Mouse (Mus musculus) forebrain, embryonic 16.5 days (tissue): ENCODE results near the gene Pdcd2l. TPM values are rescaled to one million over a fixed set of nuclear protein-coding genes. Genes with fewer than 3 reads are reported as not detected.
"Not testable (repeated sequence)": the region's sequence is repeated elsewhere in the genome, so short reads cannot be mapped to it uniquely, and the experiment has no call there.

ENCODE experiments used
- ATAC-seq: fragments of 200-750 bp; cut with Nextera tagmentation; 2 replicates; pipeline ENCODE4 v1.8.0; 2017; ENCODE audit warnings: mild to moderate bottlenecking, moderate library complexity
- H3K27ac ChIP-seq: fragments of 300-500 bp; sonication (generic); 2 replicates; pipeline ENCODE4 v1.5.1; 2014; ENCODE audit warnings: low read length, control low read depth
- H3K27me3 ChIP-seq: fragments of 300-500 bp; sonication (generic); replicated peaks from 2 replicates; pipeline ENCODE4 v1.6.1; 2014; ENCODE audit warnings: low read length; ENCODE audit not compliant: control insufficient read depth, insufficient read depth
- H3K36me3 ChIP-seq: fragments of 300-500 bp; sonication (generic); 2 replicates; pipeline ENCODE4 v1.6.1; 2014; ENCODE audit not compliant: control insufficient read depth, insufficient read depth
- H3K4me1 ChIP-seq: fragments of 300-500 bp; sonication (generic); replicated peaks from 2 replicates; pipeline ENCODE4 v1.6.1; 2014; ENCODE audit warnings: low read length; ENCODE audit not compliant: control insufficient read depth, insufficient read depth
- H3K4me2 ChIP-seq: fragments of 300-500 bp; sonication (generic); 2 replicates; pipeline ENCODE4 v1.6.1; 2014; ENCODE audit warnings: mild to moderate bottlenecking, low read length, control low read depth
- H3K4me3 ChIP-seq: fragments of 300-500 bp; sonication (generic); replicated peaks from 2 replicates; pipeline ENCODE4 v1.5.1; 2014; ENCODE audit warnings: mild to moderate bottlenecking, low read length, control low read depth
- H3K9ac ChIP-seq: fragments of 300-500 bp; sonication (generic); replicated peaks from 2 replicates; pipeline ENCODE4 v1.6.1; 2014; ENCODE audit warnings: low read depth, low read length, control low read depth
- H3K9me3 ChIP-seq: fragments of 300-500 bp; sonication (generic); 2 replicates; pipeline ENCODE4 v1.6.1; 2016; ENCODE audit warnings: low read length; ENCODE audit not compliant: control insufficient read depth
- WGBS: fragments of 180-500 bp; shearing (Covaris S2); extraction: QIAGEN DNeasy Blood & Tissue Kit; methylation state at CpG from one replicate; pipeline ENCODE4 v1.1.7; 2014; 5-methylcytosine and 5-hydroxymethylcytosine counted together
- polyA plus RNA-seq: library from polyadenylated mRNA; unstranded; fragments of >200 nt; fragmentation: Nextera tagmentation; extraction: Ambion mirVana; gene quantifications from 2 replicates; pipeline ENCODE4 v1.2.1, GENCODE M21; 2015

The Pdcd2l gene
- polyA plus RNA-seq, 1 experiment from 2014 or later, result 92.6 TPM

DNA sequence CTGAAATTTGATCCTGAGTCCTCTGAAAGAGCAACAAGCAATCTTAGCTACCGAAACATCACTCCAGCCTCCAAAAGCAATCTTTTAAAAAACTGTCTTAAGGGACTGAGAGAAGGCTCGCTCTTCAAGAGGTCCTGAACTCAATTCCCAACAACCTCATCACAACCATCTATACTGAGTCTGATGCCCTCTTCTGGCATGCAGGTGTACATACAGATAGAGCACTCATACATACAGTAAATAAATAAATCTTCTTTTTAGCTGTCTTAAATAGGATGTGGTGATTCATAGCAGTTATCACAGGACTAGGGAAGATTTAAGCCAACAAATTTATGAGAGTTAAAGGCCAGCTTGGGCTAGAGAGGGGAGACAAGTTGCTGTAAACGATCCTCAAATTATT is 829 bp downstream of the Pdcd2l start:
- H3K4me2 ChIP-seq, result peak overlapping the region; percentile 71
- ATAC-seq, result no peak
- H3K9me3 ChIP-seq, result no peaks in the 10 kb centered on the region
- H3K9ac ChIP-seq, result peak overlapping the region; percentile 94; the same call in 1 of the 2 replicates
- WGBS, result 52% methylated on average over 3 of the region's 3 CpGs
- peaks cover 8% of the 10 kb centered on the region for H3K4me1 ChIP-seq
- no peaks in the 10 kb centered on the region for H3K27me3 ChIP-seq
- no peak overlapping the region for H3K27ac ChIP-seq
- peaks cover 3% of the 10 kb centered on the region; the same call in 1 of the 2 replicates for H3K36me3 ChIP-seq
- H3K4me3 ChIP-seq, result peak overlapping the region; percentile 63

GRCm38 (mm10) chr7:34192825-34193224 is 3.6 kb downstream of the Pdcd2l start:
- H3K9ac ChIP-seq, result no peak overlapping the region
- no peak for ATAC-seq
- H3K4me1 ChIP-seq, result peaks cover 8% of the 10 kb centered on the region

GRCm38 (mm10) chr7:34189376-34189989 is 7.0 kb downstream of the Pdcd2l start:
- H3K4me1 ChIP-seq, result no peaks in the 10 kb centered on the region
- H3K4me3 ChIP-seq, result no peak overlapping the region
- peaks cover 26% of the 10 kb centered on the region for H3K36me3 ChIP-seq
- ATAC-seq, result no peak
- H3K9ac ChIP-seq, result no peak overlapping the region
- whole genome bisulfite sequencing, result 93% methylated on average over 12 of the region's 12 CpGs
- H3K9me3 ChIP-seq, result no peaks in the 10 kb centered on the region
- no peak overlapping the region for H3K27ac ChIP-seq
- H3K27me3 ChIP-seq, result no peaks in the 10 kb centered on the region
- H3K4me2 ChIP-seq, result no peak overlapping the region

More at GRCm38 (mm10) chr7:34192825-34193224, 3.6 kb downstream of the Pdcd2l start:
- Histone ChIP-seq H3K4me2 (no peak overlapping the region), H3K4me3 (no peak overlapping the region), H3K27ac (no peak overlapping the region), H3K27me3 (no peaks in the 10 kb centered on the region), H3K36me3 (peaks cover 18% of the 10 kb centered on the region), H3K9me3 (no peaks in the 10 kb centered on the region)
- 93% methylated on average over 6 of the region's 6 CpGs for WGBS

- ATAC-seq, result no peak
- Histone ChIP-seq H3K4me1 (no peaks in the 10 kb centered on the region), H3K4me3 (no peak overlapping the region), H3K4me2 (no peak overlapping the region), H3K36me3 (peaks cover 20% of the 10 kb centered on the region), H3K9me3 (no peaks in the 10 kb centered on the region), H3K9ac (no peak overlapping the region), H3K27me3 (no peaks in the 10 kb centered on the region), H3K27ac (no peak overlapping the region)
- 83% methylated on average over 3 of the region's 3 CpGs for WGBS
These were observed 12.7 kb downstream of the Pdcd2l start for GRCm38 (mm10) chr7:34183794-34184193.

GRCm38 (mm10) chr7:34183356-34183755 is 13.1 kb downstream of the Pdcd2l start:
- Histone ChIP-seq H3K4me2 (no peak overlapping the region), H3K36me3 (peaks cover 17% of the 10 kb centered on the region), H3K4me1 (no peaks in the 10 kb centered on the region), H3K27me3 (no peaks in the 10 kb centered on the region), H3K9ac (no peak overlapping the region), H3K9me3 (no peaks in the 10 kb centered on the region), H3K27ac (no peak overlapping the region), H3K4me3 (no peak overlapping the region)
- 88% methylated on average over 13 of the region's 13 CpGs for WGBS
- ATAC-seq, result no peak

GRCm38 (mm10) chr7:34176241-34176640 is 20.2 kb downstream of the Pdcd2l start:
- H3K27ac ChIP-seq, H3K27me3 ChIP-seq, H3K9me3 ChIP-seq, ATAC-seq, H3K36me3 ChIP-seq, H3K4me3 ChIP-seq, H3K4me2 ChIP-seq, H3K9ac ChIP-seq, H3K4me1 ChIP-seq: not testable (repeated sequence)
- 88% methylated on average over 6 of the region's 6 CpGs for WGBS

DNA sequence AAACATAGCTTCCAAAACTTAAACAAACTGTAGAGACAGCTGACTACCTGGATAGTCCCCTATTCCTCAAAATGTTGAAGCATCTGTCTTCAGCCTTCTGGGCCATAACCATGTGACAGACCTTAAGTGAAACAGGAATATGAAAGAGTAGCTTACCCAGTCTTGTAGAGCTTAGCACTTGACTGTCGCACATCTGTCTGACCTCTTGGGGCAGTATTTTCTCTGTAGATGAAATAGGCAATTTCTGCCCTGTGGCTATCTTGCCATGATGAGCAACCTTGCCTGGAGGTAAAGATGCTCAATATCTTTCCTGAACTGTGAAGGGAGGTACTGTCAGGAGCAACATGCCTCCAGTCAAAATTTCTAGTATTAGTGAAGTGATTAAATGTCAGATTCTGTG is 24.2 kb downstream of the Pdcd2l start:
- Histone ChIP-seq H3K27ac (no peak overlapping the region), H3K27me3 (no peaks in the 10 kb centered on the region), H3K36me3 (no peaks in the 10 kb centered on the region), H3K4me1 (peaks cover 8% of the 10 kb centered on the region), H3K4me3 (no peak overlapping the region), H3K9me3 (no peaks in the 10 kb centered on the region), H3K4me2 (no peak overlapping the region), H3K9ac (no peak overlapping the region)
- 77% methylated on average over 1 of the region's 1 CpGs for WGBS
- ATAC-seq, result no peak

GRCm38 (mm10) chr7:34169454-34169853 is 27.0 kb downstream of the Pdcd2l start, which contains the start of gene Uba2:
Gene Uba2, minus strand, starts transcription at chr7:34169599.
- peaks cover 17% of the 10 kb centered on the region for H3K4me1 ChIP-seq
- peak within 1 kb of the TSS; percentile 95 for H3K9ac ChIP-seq
- no peak for ATAC-seq
- H3K4me2 ChIP-seq, result peak within 1 kb of the TSS; percentile 98
- H3K36me3 ChIP-seq, result 0 out of 2 replicates have a peak, but pooled peaks cover 4% of the 10 kb centered on the region
- H3K27me3 ChIP-seq, result no peaks in the 10 kb centered on the region
- peak within 1 kb of the TSS; percentile 83 for H3K27ac ChIP-seq
- WGBS, result 82% methylated on average over 3 of the region's 3 CpGs
- H3K9me3 ChIP-seq, result no peaks in the 10 kb centered on the region
- peak within 1 kb of the TSS; percentile 96 for H3K4me3 ChIP-seq

DNA sequence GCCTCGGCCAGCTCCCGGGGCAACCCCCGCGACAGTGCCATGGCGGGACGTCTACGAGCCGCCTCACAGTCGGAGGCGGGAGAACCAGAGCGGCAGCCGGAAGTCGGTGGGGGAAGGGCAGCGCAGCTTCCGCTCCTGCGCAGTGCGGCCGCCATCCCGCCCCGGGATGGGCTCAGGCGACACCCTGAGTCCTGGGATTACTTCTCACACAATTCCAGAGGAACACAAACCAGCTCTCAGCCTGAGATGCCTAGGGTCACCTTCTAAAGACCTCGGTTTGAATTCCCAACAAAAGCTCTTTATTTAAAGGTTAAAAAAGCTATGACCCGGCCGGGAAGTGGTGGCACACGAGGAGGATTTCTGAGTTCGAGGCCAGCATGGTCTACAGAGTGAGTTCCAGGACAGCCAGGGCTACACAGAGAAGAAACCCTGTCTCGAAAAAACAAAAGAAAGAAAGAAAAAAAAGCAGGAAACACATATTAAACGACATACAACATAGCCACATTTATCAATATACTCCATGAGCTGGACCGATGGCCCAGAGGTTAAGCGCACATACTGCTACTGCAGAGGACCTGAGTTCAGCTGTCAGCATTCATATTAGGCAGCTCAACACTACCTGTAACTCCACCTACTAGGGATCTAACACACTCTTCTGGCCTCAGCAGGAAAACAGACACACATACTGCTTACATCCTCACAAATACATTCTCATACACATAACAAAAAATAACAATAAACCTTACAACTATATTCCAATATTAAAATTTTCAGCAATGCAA is 27.8 kb downstream of the Pdcd2l start:
- peak overlapping the region; percentile 83 for H3K27ac ChIP-seq
- peak overlapping the region; percentile 96 for H3K4me3 ChIP-seq
- H3K4me2 ChIP-seq, result peak overlapping the region; percentile 98
- peak overlapping the region; percentile 95 for H3K9ac ChIP-seq
- H3K9me3 ChIP-seq, result no peaks in the 10 kb centered on the region
- H3K36me3 ChIP-seq, result peaks cover 8% of the 10 kb centered on the region
- H3K27me3 ChIP-seq, result no peaks in the 10 kb centered on the region
- peaks cover 17% of the 10 kb centered on the region for H3K4me1 ChIP-seq
- ATAC-seq, result peak; percentile 98
- WGBS, result 8% methylated on average over 30 of the region's 30 CpGs
